Mouse (Mus musculus) layer of hippocampus, postnatal 36 days (tissue): ENCODE data around the gene Itga2b. TPM values are rescaled to one million over a fixed set of nuclear protein-coding genes. Genes with fewer than 3 reads are reported as not detected.

Experiments used
- DNase-seq, 2 experiments: peaks; one replicate each; pipeline ENCODE4 v3.0.0; 2022
- total RNA-seq, 2 experiments: library from RNA; stranded (reverse); gene quantifications; 2 replicates each; pipeline ENCODE4 v1.2.3; 2021

Gene Itga2b
- total RNA-seq, 2 experiments from 2014 or later = 1.3 to 3.8 TPM

DNA sequence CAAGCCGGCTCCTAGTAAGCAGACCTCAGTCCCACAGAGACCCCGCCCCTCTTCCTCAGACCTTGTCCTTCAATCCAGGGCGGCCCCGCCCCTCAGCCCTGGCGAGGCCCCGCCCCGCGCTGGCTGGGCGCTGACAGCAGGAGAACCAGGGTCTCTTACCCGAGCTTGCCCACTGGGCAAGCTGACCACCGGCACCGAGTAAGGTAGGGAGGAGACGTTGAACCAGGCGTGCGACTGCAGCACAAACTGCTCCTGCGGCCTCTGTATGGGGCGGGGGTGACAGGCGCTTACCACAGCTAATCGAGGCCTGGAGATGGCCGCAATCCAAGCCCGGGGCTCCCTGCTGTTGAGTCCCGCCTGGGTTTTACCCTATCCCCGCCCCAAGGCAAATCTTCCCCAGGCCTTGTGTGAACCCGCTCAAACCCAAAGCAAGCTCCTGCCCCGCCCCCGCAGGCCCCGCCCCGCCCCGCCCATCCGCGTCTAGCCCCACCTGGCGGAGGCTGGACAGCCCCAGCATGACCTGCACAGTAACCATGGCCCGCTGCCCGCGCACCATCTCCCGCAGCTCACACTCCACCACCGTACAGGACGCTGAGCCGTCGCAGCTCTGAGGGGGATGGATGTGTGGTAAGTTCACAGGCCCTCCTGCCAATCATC is 14.1 kb downstream of the Itga2b start:
- no peak for DNase-seq

DNA sequence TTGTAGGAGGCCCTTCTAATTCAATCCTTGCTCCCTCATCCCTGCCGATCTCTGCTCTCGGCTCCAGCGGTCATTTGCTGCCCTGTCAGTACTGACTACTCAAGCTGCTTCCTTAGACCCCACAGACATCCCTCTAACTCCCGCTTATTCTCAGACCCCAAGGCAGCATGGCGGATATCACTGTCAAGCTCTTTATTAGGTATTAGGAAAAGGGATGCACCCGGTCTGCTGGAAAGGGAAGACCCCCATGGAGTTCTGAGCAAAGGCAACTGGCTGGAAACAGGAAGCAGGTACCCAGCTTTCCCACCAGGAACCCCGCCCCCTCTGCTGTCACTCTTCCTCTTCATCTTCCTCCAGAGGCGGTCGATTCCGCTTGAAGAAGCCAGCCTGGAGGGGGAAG is 16.8 kb downstream of the Itga2b start:
- DNase-seq = no peak

DNA sequence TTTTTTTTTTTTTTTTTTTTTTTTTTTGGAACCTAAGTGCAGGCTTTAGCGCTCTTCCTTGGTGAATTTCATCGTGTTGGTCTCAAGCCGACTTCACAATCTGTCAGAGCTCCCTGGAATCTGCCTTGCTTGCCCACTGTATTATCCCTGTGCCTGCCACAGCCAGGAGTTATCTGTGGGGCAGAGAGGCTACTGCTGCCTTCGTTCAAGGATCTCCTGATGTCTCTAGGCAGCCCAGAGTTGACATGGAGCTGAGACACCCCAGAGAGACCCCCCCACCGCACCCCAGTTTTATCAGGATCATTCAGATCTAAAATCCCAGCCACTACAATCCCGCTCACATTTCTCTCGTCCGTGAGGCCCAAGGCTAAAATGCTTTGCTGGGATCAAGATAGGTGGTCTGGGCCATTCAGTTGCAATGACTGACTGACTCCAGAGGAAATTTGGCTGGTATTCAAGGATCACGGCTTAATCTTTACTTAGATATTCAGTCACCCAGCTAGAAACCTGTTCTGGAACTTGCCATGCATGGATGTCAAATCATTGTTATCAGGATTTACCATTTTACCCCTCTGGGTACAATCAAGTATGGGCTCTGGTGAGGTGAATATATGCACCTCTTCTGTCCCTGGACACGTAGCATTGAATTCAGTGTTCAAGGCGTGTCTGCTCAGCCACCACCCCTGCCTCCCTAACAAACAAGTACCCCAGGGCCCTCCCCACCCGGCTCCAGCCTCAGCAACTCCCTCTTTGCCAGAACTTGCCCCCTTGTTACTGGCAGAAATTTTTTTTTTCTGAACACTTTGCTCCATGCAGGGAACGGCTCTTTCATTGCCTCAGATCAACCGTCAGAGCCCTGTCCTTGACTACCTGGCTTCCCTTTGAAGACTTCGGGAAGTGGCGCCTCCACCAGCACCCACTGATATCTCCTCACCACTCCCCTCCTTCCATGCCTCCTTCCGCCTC is 20.6 kb downstream of the Itga2b start:
- DNase-seq = no peak

DNA sequence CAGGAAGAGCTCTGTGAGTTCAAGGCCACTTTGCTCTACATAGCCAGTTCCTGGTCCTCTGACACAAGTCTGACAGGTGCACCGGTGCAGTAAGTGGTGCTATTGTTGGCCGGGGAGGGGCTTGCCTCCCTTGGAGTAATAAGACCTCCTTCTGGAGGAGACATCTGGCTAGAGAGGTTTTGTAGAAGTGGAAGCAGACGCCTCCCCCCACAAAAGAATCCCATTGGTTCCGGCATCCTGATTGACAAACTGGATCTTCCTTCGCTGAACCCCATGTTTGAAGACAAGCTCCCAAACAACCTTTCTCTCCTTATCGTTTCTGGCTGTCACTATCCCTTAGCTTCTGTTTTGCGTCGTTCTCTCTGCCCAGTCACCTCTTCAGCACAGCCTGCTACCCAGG is 21.6 kb downstream of the Itga2b start:
- DNase-seq = no peak

DNA sequence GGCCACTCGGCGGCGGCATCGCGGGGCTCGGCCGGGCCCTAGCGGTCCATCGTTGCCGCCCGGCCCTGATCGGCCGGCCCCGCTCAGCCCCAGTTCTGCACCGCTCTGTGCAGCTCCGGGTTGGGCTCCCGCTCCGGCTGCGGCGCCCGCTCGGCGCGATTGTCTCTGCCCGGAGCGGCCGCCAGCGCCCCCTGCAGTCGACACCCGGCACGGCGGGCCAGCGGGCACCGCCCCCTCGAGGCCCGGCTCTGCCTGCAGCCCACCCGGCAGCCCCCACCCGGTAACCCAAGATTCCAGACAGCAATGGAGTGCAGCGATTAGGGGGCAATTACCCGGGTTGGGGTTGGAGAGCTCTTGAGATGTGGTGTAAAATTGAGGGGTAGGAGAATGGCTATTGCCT is 22.4 kb downstream of the Itga2b start, which contains the start of gene Fam171a2:
Gene Fam171a2, minus strand, starts transcription at position 186 of the 400 bp plus-strand sequence.
- peak; percentile 78 to 83 for DNase-seq

DNA sequence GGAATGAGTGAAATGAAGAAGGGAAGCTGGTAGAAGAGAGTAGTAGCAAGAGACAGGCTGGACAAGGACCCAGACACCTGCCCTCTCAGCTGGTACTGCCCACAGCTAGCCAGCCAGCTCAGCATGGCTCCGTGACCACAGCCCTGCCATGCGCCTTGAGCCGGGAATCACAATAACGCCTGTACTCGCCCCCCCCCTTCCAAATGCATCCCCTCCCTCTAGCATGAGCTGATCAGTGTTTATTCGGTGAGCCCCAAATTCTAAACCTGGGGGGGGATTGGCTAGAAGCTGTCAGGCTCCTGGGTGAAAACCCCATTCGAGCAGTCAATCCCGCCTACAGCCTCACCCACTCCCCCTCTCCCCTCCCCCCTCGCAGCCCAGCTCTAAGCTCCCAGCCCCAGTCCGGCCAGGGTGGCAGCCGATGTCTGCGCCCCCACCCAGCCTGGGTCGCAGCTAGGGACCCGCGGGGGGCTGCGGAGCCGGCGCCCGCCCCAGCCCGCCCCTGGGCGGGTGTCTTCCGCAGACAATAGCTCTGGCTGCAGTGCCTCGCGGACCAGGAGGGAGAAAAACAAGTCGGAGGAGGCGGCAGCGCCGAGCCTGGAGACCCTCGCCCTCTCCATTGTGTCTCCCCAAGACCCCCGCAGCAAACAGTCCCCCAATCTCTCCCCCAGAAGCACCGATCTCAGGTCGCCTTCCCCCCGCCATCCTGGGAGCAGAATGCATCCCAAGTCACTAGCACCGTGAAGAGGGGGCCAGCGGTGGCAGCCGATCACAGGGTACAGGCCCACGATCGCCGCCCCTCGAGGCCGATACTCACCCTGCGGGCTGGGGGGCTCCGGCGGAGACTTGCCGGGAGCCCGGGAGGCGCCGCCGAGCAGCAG is 23.1 kb downstream of the Itga2b start:
- DNase-seq = no peak

DNA sequence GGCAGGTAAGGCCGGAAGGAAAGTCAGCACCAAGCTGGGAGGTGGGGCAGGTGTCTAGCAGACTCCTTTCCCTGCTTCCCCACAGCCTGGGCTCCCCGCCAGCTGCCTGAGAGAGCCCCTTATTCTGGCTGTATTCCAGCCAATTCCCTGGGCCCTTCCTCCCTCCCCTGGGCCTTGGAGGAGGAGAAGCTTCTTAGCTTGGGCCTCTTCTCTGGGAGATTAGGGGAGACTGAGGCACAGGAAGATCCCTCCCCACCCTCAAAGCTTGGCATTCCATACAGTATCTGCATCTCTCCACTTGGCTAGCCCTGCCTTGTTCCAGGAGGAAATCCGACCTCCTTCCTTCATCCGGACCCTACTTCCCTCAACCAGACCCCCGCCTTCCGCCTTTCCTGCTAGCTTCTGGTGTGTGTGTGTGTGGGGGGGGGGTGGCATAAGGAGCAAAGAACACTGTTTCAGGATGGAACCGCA is 24.0 kb downstream of the Itga2b start:
- DNase-seq = no peak

DNA sequence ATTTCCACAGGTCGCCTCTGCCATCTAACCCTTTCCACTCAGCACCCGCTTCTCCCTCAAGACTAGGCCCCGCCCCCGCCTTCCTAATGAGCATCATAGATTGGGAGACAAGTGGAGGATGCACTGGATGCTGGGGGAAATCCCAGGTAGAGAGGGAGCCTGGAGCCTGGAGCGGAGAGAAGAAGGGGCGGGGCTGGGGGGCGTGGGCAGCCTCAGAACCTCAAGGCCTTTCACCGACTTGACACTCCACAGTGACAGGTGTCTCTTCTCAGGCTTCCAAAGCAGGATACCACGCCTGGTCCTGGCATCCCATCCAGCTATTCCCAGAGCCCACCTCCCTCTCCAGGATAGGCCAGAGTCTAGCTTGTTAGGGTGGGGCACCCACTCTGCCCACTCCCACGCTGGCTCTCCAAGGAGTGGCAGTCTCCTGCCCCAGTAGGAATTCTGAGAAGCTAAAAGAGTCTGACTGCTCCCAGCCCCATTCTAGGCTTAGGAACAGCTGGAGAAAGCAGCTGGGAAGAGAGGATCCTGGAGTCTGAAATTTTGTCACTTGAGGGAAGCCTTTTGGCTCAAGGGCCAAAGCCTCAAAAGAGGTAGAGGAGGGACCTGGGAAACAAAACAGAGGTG is 24.5 kb downstream of the Itga2b start:
- no peak for DNase-seq

DNA sequence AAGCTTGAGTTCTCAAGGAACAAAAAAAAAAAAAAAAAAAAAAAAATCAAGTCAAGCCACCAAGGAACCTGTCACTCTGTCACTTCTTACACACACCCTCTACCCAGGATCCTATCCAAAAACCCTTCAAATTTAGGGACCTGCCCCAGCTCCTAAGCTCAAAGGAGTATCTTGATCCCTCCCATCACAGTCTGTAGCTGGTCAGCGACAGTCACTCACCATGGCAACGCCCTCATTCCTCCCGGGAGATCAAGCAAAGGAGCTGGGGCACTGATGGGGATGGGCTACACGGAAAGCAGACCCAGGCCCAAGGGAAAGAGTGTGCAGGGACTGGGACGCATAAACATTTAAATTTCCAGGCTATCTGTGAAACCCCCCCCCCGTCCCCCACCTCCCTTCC is 25.1 kb downstream of the Itga2b start:
- no peak for DNase-seq

DNA sequence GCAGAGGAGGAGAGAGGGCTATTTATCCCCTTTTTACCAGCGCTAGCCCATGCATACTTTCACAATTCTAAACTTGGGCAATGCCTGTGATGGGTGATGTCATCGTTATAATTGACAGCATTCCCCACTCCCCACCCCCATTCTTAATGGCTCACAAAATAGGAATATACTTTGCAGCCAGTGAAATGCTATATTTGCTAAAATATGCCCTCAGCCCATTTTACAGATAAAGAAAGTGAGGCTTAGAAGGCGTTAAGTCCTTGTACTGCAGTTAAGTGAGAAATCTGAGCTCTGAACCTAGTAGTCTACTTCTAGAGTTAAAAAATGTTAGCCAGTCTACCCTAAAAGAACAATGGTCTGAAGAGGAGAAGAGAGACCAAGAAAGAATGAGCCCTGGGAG is 25.6 kb downstream of the Itga2b start:
- no peak for DNase-seq

DNA sequence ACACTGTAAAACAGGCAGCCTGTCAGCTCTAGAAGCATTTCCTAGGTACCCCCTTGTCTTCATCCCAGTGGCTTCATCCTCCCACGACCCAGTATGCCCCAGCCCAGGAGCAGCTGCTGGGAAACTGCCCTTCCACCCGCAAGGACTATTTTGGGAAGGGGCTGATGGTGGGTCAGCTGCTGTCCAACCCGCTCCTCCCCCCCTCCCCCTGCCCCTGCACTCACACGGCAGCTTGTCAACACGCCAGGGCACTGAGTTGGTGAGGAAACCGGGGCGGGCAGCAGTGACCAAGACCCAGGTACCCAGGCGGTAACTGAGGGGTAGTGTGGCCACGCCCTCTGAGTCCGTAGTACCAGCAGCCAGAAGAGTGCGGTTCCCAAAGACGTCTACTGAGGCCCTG is 26.2 kb downstream of the Itga2b start:
- DNase-seq = no peak

DNA sequence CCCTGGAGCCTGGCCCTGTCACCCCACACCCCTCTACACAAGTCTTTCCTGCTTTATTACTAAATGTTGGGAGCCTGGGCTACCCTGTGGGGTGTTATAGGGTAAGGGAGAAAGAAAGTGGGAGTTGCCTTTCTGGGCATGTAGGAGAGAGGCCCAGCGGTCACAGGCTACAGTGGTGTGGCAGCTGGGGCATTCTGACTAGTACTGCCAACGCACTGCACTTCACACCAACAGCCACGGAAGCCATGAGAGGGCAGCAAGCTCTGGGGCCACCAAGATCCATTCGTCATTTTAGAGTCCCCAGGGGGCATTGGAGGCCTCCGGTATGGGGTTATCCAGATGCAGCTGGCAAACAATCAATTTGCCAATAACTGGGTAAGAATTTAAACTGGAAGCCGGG is 27.8 kb downstream of the Itga2b start:
- no peak for DNase-seq

DNA sequence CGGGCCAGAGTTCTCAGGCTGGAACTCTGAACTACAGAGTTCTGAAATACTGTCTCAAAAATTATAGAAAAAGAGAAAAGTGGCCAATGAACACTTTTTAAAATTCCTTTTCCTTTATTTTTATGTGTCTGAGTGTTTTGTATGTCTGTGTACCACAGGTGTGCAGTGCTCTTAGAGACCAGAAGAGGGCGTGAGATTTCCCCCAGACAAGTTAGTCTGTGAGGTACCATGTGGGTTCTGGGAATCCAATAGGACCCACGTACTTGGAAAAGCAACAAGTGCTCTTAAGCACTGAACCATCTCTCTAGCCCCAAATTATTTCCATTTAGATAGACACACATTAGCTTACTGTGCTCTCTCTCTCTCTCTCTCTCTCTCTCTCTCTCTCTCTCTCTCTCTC is 28.5 kb downstream of the Itga2b start:
- no peak for DNase-seq

DNA sequence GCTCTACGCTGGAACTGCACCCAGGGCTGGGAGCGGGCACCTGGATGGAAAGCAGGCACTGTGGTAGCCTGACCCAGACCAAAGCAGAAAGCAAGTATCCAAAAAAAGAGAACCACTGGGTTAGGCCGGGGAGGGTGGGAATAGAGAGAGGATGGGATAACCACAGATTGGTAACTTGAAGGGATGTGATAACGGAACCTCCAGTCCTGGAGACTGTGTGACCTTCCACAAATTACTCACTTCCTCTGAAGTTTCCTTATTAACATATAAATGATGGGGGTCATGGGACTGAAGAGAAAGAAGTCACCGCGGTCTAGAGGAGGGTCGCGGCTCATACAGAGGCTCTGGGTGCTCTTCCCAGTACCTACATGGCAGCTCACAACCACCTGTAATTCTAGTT is 29.7 kb downstream of the Itga2b start:
- no peak for DNase-seq

DNA sequence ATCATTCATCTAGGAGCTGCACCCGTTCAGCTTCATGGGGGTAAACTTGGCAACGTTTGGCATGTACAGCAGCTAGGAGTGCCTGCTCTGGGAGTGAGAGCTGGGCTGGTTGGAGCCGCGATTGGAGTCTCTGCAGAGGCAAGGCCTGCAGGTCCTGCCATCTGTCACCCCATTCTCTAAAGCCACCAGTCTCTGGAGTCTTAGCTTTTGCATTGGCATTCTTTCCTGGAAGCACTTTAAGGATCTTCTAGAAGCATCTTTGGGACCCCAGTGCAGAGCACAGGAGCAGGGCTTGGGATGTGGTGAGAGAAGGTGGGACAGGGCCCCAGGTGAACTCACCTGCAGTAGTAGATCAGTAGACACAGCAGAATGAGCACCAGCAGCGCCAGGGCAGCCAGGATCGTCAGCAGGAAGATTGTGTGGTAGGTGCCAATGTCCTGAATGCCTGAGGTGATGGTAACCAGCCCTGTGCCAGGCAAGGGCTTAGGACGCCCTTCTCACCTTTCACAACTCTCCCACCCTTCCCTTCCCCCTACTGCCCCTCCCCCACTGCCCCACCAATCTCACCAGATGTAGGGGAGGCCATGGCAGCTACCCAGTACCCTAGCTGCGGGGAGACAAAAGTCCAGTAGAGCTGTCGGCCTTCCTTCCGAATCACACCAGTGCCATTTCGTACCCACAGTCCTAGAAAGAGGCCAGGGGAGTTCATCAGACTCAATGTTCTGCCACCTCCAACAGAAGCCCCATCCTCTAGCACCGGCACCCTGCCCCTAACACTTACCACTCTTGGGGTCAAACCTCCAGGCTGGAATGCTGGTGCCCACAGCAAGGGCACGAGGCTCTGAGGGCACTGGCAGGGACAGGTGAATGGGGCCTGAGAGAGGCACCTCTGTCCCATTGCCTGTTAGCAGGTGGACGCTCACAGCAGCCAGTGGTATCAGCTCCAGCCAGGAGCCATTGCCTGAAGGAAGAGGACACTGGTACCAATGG is 30.5 kb downstream of the Itga2b start:
- DNase-seq = no peak

DNA sequence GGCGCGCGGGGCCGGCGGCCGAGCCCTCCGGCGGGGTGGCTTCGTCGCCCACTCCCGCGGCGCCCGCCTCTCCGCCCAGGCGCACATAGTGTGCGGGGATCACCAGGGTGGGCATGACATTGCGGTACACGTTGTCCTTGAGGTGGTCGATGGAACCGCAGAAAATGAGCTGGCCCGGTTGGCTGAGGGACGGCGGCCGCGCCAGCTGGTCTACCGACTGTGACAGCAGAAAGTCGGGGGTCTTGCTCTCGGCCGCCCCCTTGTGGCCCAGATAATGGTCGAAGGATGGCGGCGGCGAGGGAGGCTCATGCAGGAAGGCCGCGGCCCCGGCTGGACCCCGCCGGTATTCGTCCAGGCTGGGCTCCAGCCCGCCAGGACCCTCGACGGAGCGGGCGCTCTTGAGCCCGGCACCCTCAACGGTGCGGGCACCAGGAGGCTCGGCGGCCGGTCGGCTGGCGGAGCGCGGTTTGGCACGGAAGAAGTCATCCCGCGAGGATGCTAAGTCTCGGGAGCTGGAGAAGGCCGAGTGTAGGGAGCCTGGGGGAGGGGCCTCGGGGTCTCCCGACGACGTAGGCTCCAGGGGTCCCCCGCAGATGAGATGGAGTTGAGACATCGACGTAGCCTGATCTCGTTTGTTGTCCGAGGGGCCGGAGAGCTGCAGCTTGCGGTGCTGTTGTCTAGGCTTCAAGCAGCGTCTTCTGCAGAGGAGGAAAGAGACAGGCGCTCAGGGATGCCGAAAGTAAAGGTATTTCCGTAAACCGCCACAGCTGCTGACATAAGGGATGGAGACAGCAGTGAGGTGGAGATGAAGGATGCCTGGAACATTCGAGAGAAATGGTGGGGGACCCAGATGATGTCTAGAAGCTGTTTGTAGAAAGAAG is 31.5 kb downstream of the Itga2b start:
- DNase-seq = peak; percentile 77 to 80

DNA sequence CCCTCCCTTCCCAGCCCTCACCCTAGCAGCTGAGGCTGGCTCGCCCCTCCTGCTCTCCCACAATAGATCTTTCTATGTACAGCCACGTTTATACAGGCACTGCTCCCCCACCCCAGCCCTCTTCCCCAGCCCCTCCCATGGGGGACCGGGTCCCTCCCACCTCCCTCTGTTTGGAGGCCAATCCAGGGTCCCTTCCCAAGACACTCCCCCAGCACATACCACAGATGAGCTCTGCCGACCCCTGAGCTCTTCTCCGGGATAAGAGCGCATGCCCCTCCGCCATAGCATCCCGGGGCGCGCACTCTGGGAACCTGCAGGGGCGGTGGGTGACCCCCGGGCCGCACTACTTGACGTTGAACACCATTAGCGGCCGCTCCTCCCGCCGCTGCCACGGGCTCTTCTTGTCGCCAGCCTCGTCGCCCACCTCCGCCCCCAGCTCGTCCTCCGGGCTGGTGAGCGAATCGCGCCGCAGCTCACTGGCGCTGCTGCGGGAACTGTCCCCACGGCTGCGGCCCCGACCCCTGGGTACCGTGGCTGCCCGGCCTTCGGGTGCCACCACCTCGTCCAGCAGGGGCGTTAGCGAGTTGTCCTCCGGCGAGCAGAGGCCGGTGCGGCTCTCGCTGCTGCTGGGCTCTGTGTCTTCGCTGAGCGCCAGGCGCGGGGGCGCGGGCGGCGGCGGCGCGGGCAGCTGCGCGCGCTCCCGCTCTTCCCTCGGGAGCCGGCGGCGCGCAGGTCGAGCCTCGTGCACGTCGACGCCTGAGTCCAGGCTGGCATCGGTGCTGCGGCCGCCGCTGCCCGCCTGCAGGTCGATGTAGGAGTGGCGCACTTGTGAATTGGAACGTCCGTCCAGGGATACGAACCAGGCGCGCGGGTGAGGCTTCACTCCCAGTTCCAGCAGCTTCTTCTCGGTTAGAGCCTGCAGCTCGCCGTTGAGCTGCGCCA is 32.5 kb downstream of the Itga2b start:
- DNase-seq = peak in 1 of 2 experiments; percentile 75

DNA sequence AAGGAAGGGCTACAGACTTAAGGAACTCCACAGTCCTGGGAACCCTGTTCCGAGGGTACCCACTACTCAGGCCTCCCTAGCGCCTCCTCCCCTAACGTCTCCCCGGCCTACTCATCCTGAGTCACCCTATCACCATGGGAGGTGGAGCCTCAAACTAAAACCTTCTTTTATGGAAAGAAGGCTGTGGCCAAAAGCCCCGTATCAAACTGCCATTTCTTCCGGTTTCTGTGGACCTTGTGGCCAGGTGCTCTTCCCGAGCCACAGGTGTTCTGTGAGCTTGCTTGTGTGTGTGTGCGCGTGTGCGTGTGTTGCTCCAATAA is 33.5 kb downstream of the Itga2b start:
- DNase-seq = no peak
